Mouse (Mus musculus) ES-Bruce4 (cell line): ENCODE data around the gene Mrpl48. TPM values are rescaled to one million over a fixed set of nuclear protein-coding genes. Genes with fewer than 3 reads are reported as not detected.

Experiments
- H3K27ac ChIP-seq: 2 replicates; pipeline ENCODE4 v1.5.1; 2012; ENCODE audit warnings: low read length, inconsistent platforms; ENCODE audit not compliant: insufficient read depth
- H3K27me3 ChIP-seq: 2 replicates; pipeline ENCODE4 v1.6.1; 2012; ENCODE audit warnings: mild to moderate bottlenecking, low read length, inconsistent platforms; ENCODE audit not compliant: control insufficient read depth, poor library complexity, insufficient read depth, severe bottlenecking
- H3K36me3 ChIP-seq: 2 replicates; pipeline ENCODE4 v1.6.1; 2012; ENCODE audit warnings: inconsistent platforms, mild to moderate bottlenecking, low read length, moderate library complexity; ENCODE audit not compliant: control insufficient read depth, poor library complexity, insufficient read depth, severe bottlenecking
- H3K4me1 ChIP-seq: one replicate; pipeline ENCODE4 v1.8.1; 2011; ENCODE audit warnings: low read length; ENCODE audit not compliant: control insufficient read depth, insufficient read depth
- H3K4me3 ChIP-seq: 2 replicates; pipeline ENCODE4 v1.5.1; 2011; ENCODE audit warnings: low read depth, mild to moderate bottlenecking, low read length
- H3K9ac ChIP-seq: 2 replicates; pipeline ENCODE4 v1.6.1; 2012; ENCODE audit warnings: low read depth, mild to moderate bottlenecking, inconsistent platforms; ENCODE audit not compliant: poor library complexity, severe bottlenecking
- H3K9me3 ChIP-seq: replicated peaks from 2 replicates; pipeline ENCODE4 v1.6.1; 2012; ENCODE audit warnings: mild to moderate bottlenecking, low read length, inconsistent platforms; ENCODE audit not compliant: control insufficient read depth, poor library complexity, insufficient read depth, severe bottlenecking
- CTCF ChIP-seq: IDR thresholded peaks from one replicate; pipeline ENCODE4 v1.8.1; 2011; ENCODE audit warnings: low read depth, low read length
- EP300 ChIP-seq: IDR thresholded peaks from 2 replicates; pipeline ENCODE4 v1.6.1; 2011; ENCODE audit warnings: low read depth, low read length; ENCODE audit not compliant: insufficient read depth
- POLR2A ChIP-seq: IDR thresholded peaks from one replicate; pipeline ENCODE4 v1.8.1; 2011; ENCODE audit warnings: low read length; ENCODE audit not compliant: insufficient read depth
- polyA plus RNA-seq: library from polyadenylated mRNA; stranded (reverse); fragments of >200 nt; gene quantifications from 2 replicates; pipeline ENCODE4 v1.2.4, GENCODE M21; 2011; ENCODE audit warnings: low read depth; ENCODE audit not compliant: missing spikeins, insufficient read depth, insufficient read length

Gene Mrpl48
- polyA plus RNA-seq, 1 experiment, result 57.4 TPM

- no peaks in the 10 kb centered on the region for H3K4me1 ChIP-seq
- peak; percentile 19 for TF ChIP-seq CTCF
- TF ChIP-seq POLR2A, result no peak
- no peak for TF ChIP-seq EP300
- H3K27me3 ChIP-seq, result no peaks in the 10 kb centered on the region
- no peaks in the 10 kb centered on the region for H3K9me3 ChIP-seq
- H3K9ac ChIP-seq, result no peak overlapping the region
- no peak overlapping the region for H3K27ac ChIP-seq
- H3K4me3 ChIP-seq, result no peak overlapping the region
- no peaks in the 10 kb centered on the region for H3K36me3 ChIP-seq
Measured at GRCm38 (mm10) chr7:100622277-100622676, 14.2 kb upstream of the Mrpl48 start.

- Histone ChIP-seq H3K36me3 (no peaks in the 10 kb centered on the region; the same call in 1 of the 2 replicates), H3K4me1 (no peaks in the 10 kb centered on the region), H3K27ac (no peak overlapping the region), H3K27me3 (no peaks in the 10 kb centered on the region), H3K4me3 (no peak overlapping the region), H3K9me3 (no peaks in the 10 kb centered on the region), H3K9ac (no peak overlapping the region)
- TF ChIP-seq CTCF, result no peak
Measured at GRCm38 (mm10) chr7:100616121-100616857, 8.2 kb upstream of the Mrpl48 start.

- no peaks in the 10 kb centered on the region; the same call in 1 of the 2 replicates for H3K27me3 ChIP-seq
- no peaks in the 10 kb centered on the region; the same call in 1 of the 2 replicates for H3K36me3 ChIP-seq
- peak overlapping the region; percentile 93 for H3K9ac ChIP-seq
- H3K4me1 ChIP-seq, result no peaks in the 10 kb centered on the region
- TF ChIP-seq EP300 (no peak), CTCF (no peak), POLR2A (no peak)
- no peak overlapping the region; the same call in 1 of the 2 replicates for H3K4me3 ChIP-seq
- H3K27ac ChIP-seq, result no peak overlapping the region
- no peaks in the 10 kb centered on the region for H3K9me3 ChIP-seq
Measured at GRCm38 (mm10) chr7:100608910-100609309, 809 bp upstream of the Mrpl48 start.

- Histone ChIP-seq H3K4me1 (no peaks in the 10 kb centered on the region), H3K4me3 (peak within 1 kb of the TSS; percentile 76), H3K9ac (peak within 1 kb of the TSS; percentile 93), H3K27me3 (no peaks in the 10 kb centered on the region; the same call in 1 of the 2 replicates), H3K36me3 (no peaks in the 10 kb centered on the region), H3K27ac (peak within 1 kb of the TSS; percentile 79), H3K9me3 (no peaks in the 10 kb centered on the region)
- TF ChIP-seq CTCF (no peak), EP300 (0 out of 2 replicates have a peak, but pooled peaks have one; percentile 40), POLR2A (peak; percentile 88)
Measured at GRCm38 (mm10) chr7:100607214-100608129, 629 bp downstream of the Mrpl48 start, which contains the start of gene Rab6a. Gene Rab6a (plus strand): TSS chr7:100607410.

- Histone ChIP-seq H3K27me3 (no peaks in the 10 kb centered on the region; the same call in none of the 2 replicates), H3K36me3 (no peaks in the 10 kb centered on the region), H3K9ac (no peak overlapping the region), H3K9me3 (no peaks in the 10 kb centered on the region), H3K4me3 (no peak overlapping the region), H3K4me1 (no peaks in the 10 kb centered on the region), H3K27ac (no peak overlapping the region)
- no peak for TF ChIP-seq EP300
Measured at GRCm38 (mm10) chr7:100600211-100600610, 7.9 kb downstream of the Mrpl48 start.
